Mouse (Mus musculus) heart, postnatal 0 days (tissue): ENCODE measurements at regions not wholly inside any gene's neighbourhood (a gene's known extent, or its start where the extent isn't known, plus 50 kb on each side); places are given as distances from the start of the nearest gene placed in this dataset. TPM values are rescaled to one million over a fixed set of nuclear protein-coding genes. Genes with fewer than 3 reads are reported as not detected.

ENCODE experiments used
- ATAC-seq: fragments of 200-750 bp; cut with Nextera tagmentation; 2 replicates; pipeline ENCODE4 v1.8.0; 2017; ENCODE audit warnings: low read depth, moderate number of reproducible peaks, moderate library complexity; ENCODE audit not compliant: insufficient read depth
- DNase-seq: peaks from one replicate; pipeline ENCODE4 v3.0.0-alpha.2; 2016; ENCODE audit warnings: low spot score
- H3K27ac ChIP-seq: fragments of 300-500 bp; sonication (generic); 2 replicates; pipeline ENCODE4 v1.5.1; 2014; ENCODE audit warnings: low read depth, mild to moderate bottlenecking
- H3K27me3 ChIP-seq: fragments of 300-500 bp; sonication (generic); 2 replicates; pipeline ENCODE4 v1.6.1; 2014; ENCODE audit warnings: low read length, mixed read lengths; ENCODE audit not compliant: control insufficient read depth, insufficient read depth
- H3K36me3 ChIP-seq: fragments of 300-500 bp; sonication (generic); replicated peaks from 2 replicates; pipeline ENCODE4 v1.6.1; 2014; ENCODE audit warnings: low read length, mixed read lengths; ENCODE audit not compliant: control insufficient read depth, insufficient read depth
- H3K4me1 ChIP-seq: fragments of 300-500 bp; sonication (generic); 2 replicates; pipeline ENCODE4 v1.6.1; 2014; ENCODE audit warnings: antibody characterized with exemption; ENCODE audit not compliant: control insufficient read depth, insufficient read depth
- H3K4me2 ChIP-seq: fragments of 300-500 bp; sonication (generic); 2 replicates; pipeline ENCODE4 v1.6.1; 2014; ENCODE audit warnings: low read depth, mild to moderate bottlenecking, low read length, moderate library complexity
- H3K4me3 ChIP-seq: fragments of 300-500 bp; sonication (generic); 2 replicates; pipeline ENCODE4 v1.5.1; 2014; ENCODE audit warnings: low read depth, low read length
- H3K9ac ChIP-seq: fragments of 300-500 bp; sonication (generic); replicated peaks from 2 replicates; pipeline ENCODE4 v1.6.1; 2014; ENCODE audit warnings: low read depth, low read length, mixed read lengths
- H3K9me3 ChIP-seq: fragments of 300-500 bp; sonication (generic); replicated peaks from 2 replicates; pipeline ENCODE4 v1.6.1; 2016; ENCODE audit warnings: low read length; ENCODE audit not compliant: control insufficient read depth
- CTCF ChIP-seq: IDR thresholded peaks from 2 replicates; pipeline ENCODE4 v1.5.1; 2016; ENCODE audit warnings: antibody characterized with exemption, control low read depth, low read depth
- EP300 ChIP-seq: IDR thresholded peaks from 2 replicates; pipeline ENCODE4 v1.6.1; 2016; ENCODE audit warnings: antibody characterized with exemption, low read depth
- WGBS: fragments of 180-500 bp; shearing (Covaris S2); extraction: QIAGEN DNeasy Blood & Tissue Kit; methylation state at CpG from one replicate; pipeline ENCODE4 v1.1.7; 2014; 5-methylcytosine and 5-hydroxymethylcytosine counted together
- microRNA-seq: library from miRNA; unstranded; fragments of <30 nt; microRNA quantifications from one replicate; pipeline ENCODE4, GENCODE M21; 2016

DNA sequence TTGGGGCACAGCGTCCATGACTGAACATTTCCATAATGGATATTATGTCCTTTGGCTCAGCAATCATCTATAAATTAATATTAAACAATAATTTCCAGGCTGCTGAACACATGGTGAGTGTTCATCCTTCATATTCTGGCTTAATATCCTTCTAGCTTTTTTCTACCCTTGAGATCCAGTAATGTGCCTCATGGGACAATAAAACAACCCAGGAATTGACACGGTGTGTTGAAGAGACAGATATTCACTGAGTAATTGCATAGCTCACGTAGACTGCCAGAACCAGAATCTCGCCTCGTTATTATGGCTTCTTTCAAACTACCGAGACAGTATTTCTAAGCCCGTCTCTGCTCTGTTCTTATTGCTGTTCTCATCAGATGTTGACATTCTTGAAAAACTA, 74.1 kb upstream of the Cnr1 start:
- WGBS, result 84% methylated on average over 7 of the region's 7 CpGs
- no peaks in the 10 kb centered on the region for H3K4me1 ChIP-seq
- TF ChIP-seq CTCF, result no peak
- no peak for TF ChIP-seq EP300

DNA sequence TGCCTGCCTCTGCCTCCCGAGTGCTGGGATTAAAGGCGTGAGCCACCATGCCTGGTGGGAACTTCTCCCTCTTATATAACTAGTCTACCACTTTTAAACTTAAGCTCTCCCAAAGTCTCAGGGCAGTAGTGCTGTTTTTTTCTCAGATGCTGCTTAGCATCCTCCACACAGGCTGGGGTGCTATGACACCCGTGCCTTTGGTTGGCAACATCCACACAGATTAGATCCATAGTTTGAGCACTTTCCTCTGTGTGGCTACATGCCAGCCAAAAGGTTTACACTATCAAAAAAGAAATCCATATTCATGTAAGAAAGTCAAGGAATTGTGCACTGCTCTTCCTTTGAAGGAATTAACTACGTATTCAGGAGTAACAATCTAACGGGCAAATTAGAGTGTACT, 72.1 kb upstream of the Cnr1 start:
- WGBS, result 86% methylated on average over 5 of the region's 5 CpGs
- no peaks in the 10 kb centered on the region for H3K27me3 ChIP-seq
- no peak for TF ChIP-seq EP300
- no peak for TF ChIP-seq CTCF

More for the DNA sequence above, 74.1 kb upstream of the Cnr1 start:
- Histone ChIP-seq H3K9me3 (no peaks in the 10 kb centered on the region), H3K36me3 (no peaks in the 10 kb centered on the region), H3K27ac (no peak overlapping the region), H3K4me2 (no peak overlapping the region), H3K4me3 (no peak overlapping the region), H3K9ac (no peak overlapping the region), H3K27me3 (no peaks in the 10 kb centered on the region)
- ATAC-seq (no peak), DNase-seq (no peak)

DNA sequence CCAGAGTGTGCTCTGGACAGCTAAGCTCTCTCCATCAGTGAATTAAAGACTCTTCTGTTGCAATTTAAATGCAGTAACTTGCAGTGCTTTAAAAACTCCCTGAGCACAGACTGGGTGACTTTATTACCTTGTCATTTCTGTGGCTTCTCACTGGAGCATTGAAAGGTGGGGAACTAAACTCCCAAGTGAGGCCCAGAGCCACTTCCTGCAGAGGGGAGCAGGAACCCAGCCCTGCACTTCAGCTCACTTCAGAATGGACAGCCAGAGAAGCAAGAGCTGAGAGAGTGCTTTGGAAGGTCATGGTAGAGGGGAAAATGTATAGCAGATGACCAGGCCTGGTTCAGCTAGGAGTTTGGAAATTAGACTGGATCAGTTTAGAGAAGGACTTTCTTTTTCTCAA, 69.3 kb upstream of the Cnr1 start:
- Histone ChIP-seq H3K36me3 (no peaks in the 10 kb centered on the region), H3K9ac (no peak overlapping the region), H3K4me1 (no peaks in the 10 kb centered on the region), H3K4me3 (no peak overlapping the region), H3K4me2 (no peak overlapping the region), H3K9me3 (no peaks in the 10 kb centered on the region), H3K27ac (no peak overlapping the region), H3K27me3 (no peaks in the 10 kb centered on the region)
- DNase-seq (no peak), ATAC-seq (no peak)
- TF ChIP-seq EP300 (no peak), CTCF (no peak)

More for the DNA sequence above, 72.1 kb upstream of the Cnr1 start:
- no peak overlapping the region for H3K4me2 ChIP-seq
- H3K9me3 ChIP-seq, result no peaks in the 10 kb centered on the region
- DNase-seq (no peak), ATAC-seq (no peak)
- no peaks in the 10 kb centered on the region for H3K4me1 ChIP-seq
- H3K9ac ChIP-seq, result no peak overlapping the region
- H3K27ac ChIP-seq, result no peak overlapping the region
- H3K4me3 ChIP-seq, result no peak overlapping the region
- H3K36me3 ChIP-seq, result no peaks in the 10 kb centered on the region

DNA sequence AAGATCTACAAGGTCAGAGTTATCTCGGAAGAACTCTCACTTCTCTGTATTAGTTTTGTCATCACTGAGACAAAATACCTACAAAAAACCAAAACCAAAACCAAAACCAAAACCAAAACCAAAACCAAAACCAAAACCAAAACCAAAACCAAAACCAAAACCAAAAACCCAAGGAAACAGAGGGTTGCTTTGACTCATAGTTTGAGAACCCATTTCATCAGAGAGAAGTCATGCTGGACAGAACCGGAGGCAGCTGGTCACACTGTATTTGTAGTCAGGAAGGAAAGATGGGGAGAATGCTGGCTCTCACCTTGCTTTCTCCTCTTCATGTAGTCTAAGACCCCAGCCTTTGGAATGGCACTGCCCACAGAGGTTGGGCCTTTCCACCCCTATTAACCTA, 57.3 kb upstream of the Cnr1 start:
- TF ChIP-seq EP300 (no peak), CTCF (no peak)
- no peaks in the 10 kb centered on the region for H3K9me3 ChIP-seq
- DNase-seq (no peak), ATAC-seq (no peak)
- no peak overlapping the region for H3K4me2 ChIP-seq
- H3K27ac ChIP-seq, result no peak overlapping the region
- no peak overlapping the region for H3K4me3 ChIP-seq
- H3K9ac ChIP-seq, result no peak overlapping the region
- H3K27me3 ChIP-seq, result no peaks in the 10 kb centered on the region
- 87% methylated on average over 2 of the region's 2 CpGs for WGBS
- H3K4me1 ChIP-seq, result no peaks in the 10 kb centered on the region
- H3K36me3 ChIP-seq, result no peaks in the 10 kb centered on the region

DNA sequence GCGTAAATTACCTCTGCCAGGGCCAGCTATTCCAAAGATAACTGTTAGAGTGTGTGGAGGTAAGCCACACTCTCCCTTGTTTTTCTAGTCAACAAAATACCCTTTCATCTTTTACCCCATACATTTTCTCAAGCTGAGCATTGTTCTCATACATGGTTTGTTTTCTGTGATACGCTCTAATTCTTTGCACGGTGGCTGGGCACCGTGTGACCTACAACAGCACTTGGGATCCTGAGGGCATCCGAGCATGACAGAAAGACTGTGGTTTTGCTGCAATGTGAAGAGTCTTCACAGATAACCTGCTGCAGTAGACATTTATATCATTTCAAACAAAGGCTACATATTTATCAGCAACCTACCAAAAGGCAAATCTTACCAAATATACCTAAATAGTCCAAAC, 55.1 kb upstream of the Cnr1 start:
- Histone ChIP-seq H3K4me3 (no peak overlapping the region), H3K9ac (no peak overlapping the region), H3K27ac (no peak overlapping the region), H3K4me2 (no peak overlapping the region), H3K4me1 (no peaks in the 10 kb centered on the region), H3K9me3 (no peaks in the 10 kb centered on the region), H3K27me3 (no peaks in the 10 kb centered on the region), H3K36me3 (no peaks in the 10 kb centered on the region)
- 62% methylated on average over 5 of the region's 5 CpGs for WGBS
- TF ChIP-seq EP300, result no peak
- no peak for DNase-seq
- ATAC-seq, result no peak

Small RNAs in the stretch of these regions (microRNA-seq; reads per million reads assigned to microRNA genes)
- gene Gm23304, result not detected
